Mouse (Mus musculus) brain, embryonic 14.5 days (tissue): ENCODE measurements at regions not wholly inside any gene's neighbourhood (a gene's known extent, or its start where the extent isn't known, plus 50 kb on each side); places are given as distances from the start of the nearest gene placed in this dataset.

Experiments used
- DNase-seq: peaks from one replicate; pipeline ENCODE4 v3.0.0-alpha.2; 2011; ENCODE audit warnings: low read depth
- CTCF ChIP-seq: fragments of 200-500 bp; IDR thresholded peaks from 2 replicates; pipeline ENCODE4 v1.5.1; 2012; ENCODE audit warnings: inconsistent platforms, mild to moderate bottlenecking, moderate library complexity, borderline replicate concordance; ENCODE audit not compliant: insufficient read depth, insufficient read length; ENCODE audit errors: extremely low read depth
- POLR2A ChIP-seq: fragments of 200-500 bp; IDR thresholded peaks from 2 replicates; pipeline ENCODE4 v1.6.1; 2012; ENCODE audit warnings: mild to moderate bottlenecking, inconsistent platforms, borderline replicate concordance; ENCODE audit not compliant: poor library complexity, insufficient read depth, insufficient read length, severe bottlenecking; ENCODE audit errors: extremely low read depth

DNA sequence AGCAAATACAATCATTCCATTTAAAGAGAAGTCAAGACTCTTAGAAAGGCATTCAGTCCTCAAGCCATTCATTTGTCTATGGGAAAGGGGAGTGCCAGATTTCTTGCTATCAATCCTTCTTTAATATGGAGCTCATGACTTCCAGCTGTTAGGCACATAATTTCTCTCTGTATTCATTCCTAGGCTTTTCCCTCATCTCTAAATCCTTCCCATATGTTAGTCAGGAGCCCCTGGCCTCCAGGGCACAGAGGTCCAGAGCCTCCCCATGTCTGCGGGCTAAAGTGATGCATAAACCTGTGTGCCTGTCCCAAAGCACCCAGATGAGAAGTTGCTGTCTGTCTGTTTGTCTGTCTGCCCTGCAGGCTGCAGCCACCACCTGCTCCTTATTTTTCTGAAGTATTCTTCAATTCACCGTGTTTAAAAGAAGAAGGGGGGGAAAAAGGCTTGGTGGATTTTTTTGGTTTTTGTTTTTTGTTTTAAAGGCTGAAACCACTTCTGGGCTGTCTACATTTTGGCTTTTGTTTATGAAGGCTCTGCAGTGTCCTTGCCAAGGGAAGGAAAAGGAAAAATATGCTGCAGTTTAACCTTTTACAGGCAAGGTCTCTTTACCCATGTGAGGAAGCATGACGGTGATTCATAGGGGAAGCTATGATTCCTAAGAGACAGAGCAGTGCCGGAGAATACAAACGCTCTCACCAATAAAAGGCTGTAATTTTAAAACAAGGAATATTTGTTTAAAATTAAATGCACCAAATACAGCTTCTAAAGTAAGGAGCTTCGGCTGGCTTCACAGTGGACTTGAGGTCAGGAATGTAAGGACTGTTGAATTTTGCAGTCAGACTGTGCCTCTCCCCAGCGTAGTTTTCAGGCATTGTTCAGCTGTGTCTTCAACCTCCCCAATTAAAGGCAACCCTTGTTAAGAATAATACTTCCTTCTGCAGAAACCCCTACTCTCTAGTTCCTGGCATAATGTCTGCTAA lies 379.0 kb downstream of the Atp23 start:
- DNase-seq, result peak; percentile 16
- TF ChIP-seq CTCF (no peak), POLR2A (no peak)

DNA sequence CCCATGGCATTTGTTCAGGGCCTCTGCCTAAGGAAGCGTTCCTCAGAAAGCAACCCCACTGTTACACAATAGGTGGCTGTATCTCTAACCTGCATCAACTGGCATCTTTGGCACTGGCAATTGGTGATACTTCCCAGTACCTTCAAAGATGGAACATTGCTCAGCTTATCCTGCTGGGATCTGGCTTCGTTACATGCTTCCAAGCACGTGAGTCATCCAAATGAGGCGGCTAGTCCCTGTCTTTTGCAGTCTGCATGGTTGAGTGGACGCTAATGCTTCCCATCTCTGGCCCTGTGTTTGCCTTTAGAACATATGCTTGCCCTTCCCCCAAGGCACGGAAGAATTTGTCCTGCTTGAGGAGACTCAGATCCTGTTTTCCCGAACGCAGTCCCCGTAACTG lies 380.2 kb downstream of the Atp23 start:
- no peak for TF ChIP-seq CTCF
- TF ChIP-seq POLR2A, result no peak
- peak; percentile 39 for DNase-seq

DNA sequence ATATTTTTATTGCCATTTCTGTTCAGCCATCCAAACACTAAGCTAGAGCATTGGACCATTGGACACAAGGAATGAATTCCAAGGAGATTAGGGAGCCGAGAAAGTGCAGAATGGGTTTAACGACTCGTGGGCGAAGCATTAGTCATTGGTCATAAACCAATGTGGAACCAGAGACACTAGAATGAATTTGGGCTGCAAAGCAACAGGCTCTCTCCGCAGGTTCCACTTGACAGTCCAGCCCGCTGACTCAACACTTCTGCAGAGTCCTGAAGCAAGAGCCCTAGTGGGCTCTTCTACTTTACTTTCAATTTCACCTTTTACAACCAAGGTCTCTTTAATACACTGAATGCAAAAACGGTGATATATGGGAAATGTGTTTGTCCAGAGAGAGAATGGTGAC lies 388.0 kb downstream of the Atp23 start:
- no peak for TF ChIP-seq POLR2A
- TF ChIP-seq CTCF, result no peak
- no peak for DNase-seq

DNA sequence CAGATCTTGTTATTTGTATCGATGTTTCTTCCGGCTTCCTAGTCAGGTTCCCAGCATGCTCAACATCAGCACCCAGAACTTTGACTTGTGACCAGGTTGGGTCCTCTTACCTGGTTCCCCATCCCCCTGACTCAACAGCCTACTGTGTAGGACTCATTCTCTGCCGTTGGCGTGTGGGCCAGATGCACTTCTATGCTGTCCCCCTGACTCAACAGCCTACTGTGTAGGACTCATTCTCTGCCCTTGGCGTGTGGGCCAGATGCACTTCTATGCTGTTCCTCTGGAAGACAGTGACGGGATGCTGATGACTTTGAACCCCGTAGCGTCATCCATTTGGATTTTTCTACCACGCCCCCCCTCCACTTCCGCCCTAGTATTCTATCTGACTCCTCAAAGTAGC lies 389.6 kb downstream of the Atp23 start:
- no peak for TF ChIP-seq POLR2A
- TF ChIP-seq CTCF, result no peak

DNA sequence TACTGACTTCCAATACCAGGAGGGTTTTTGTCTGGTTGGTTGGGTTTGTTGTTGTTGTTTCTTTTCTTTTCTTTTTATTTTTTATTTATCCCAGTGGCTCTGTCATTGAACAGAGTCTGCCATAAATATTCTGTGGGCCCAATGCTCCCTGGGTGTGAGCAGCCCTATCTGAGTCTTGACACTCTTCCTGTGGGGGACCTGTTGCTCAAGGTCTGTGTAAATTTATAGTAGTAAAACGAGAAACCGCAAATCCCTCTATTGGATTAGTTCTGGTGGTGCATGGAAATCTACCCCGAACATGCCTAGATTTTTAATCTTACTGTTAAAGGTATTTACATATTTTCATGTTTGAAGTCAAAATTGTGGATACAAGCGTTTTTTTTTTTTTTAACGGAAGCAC lies 395.2 kb downstream of the Atp23 start:
- TF ChIP-seq POLR2A (no peak), CTCF (no peak)
- no peak for DNase-seq

More for the DNA sequence above, 389.6 kb downstream of the Atp23 start:
- no peak for DNase-seq

DNA sequence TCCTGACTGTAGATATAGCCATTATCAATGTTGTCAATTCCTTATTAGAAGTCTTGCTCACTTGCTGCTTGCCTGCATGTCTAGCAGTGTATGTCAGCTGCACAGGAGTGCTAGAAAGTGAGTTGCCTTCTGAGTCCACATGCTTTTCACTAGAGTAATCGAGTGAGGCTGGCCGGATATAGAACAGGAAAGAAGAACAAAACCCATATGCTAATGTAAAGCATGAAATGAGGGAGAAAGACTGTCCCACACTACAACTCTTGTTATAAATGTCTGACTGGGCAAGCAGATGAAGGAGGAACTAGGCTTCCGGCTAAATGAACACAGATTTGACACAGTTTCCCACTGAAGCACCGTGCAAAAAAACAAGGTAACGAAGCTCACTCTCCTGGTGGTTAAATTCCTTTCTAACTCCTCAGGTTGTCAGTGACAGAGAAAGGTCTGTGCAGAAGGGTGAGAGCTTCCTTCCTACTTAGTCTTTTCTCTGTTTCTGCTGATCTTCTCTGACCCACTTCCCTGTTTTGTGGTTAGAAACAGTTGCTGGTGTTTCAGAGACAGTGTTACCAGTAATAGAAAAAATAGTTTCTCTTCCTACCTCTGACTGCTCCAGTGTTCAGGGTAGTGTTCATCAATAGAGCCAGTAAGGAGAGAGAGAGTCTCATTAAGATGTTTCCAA lies 399.0 kb downstream of the Atp23 start:
- no peak for DNase-seq
- TF ChIP-seq POLR2A (no peak), CTCF (no peak)

DNA sequence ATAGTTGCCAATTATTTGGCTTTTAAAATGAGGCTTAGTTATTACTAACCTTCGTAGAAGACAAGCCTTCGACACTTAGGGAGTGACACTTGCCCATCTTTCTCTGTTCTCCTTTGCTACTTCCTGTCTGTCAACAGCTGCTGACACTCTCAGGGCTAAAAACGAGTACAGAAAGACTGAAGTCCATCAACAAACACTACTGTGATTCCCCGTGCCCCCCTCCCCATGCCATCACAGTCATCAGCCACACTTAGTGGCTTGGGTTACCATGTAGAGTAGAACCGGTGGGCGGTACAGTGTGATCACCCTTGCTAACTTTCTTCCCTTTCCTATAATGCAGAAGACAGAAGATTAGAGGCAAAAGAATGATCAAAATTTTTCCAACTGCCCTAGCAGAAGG lies 402.4 kb downstream of the Atp23 start:
- DNase-seq, result no peak
- no peak for TF ChIP-seq POLR2A
- no peak for TF ChIP-seq CTCF

DNA sequence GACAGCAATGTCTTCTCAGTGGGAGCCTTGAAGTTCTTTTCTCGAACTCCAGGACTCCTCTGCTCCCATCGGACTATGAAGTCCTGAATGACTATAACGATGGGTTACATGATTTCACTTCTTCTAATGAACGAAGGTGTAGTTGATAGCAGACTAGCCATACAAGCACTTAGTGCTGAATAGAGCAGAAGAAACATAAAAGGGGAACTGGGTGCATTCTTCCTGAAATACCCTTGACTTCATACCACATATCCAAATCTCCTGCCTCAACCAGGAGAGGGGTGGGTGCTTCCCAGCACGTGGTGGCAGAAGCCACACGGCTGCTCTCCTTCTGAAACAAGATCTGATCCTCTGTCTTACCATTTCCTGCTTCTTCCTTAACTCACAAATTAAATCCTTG lies 407.4 kb downstream of the Atp23 start:
- no peak for TF ChIP-seq POLR2A
- TF ChIP-seq CTCF, result no peak
- DNase-seq, result no peak

DNA sequence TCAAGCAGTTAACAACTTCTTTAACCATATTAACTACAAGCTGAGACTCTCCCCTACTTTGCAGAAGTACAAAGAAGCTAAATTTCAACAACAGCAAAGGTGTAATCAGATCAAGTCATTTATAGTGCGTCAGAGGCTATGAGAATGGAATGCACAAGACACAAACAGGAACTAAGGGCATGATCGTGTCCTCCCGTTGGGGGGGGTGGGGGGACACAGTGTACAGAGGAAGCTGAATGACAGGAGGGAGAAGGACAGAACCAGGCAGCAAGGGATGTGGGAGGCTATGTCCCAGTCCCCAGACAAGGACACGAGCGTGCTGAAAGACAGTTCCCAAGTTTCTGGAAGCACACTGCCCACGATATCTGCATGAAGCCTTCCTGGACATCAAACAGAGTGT lies 408.9 kb downstream of the Atp23 start:
- TF ChIP-seq POLR2A, result no peak
- no peak for TF ChIP-seq CTCF
- no peak for DNase-seq

DNA sequence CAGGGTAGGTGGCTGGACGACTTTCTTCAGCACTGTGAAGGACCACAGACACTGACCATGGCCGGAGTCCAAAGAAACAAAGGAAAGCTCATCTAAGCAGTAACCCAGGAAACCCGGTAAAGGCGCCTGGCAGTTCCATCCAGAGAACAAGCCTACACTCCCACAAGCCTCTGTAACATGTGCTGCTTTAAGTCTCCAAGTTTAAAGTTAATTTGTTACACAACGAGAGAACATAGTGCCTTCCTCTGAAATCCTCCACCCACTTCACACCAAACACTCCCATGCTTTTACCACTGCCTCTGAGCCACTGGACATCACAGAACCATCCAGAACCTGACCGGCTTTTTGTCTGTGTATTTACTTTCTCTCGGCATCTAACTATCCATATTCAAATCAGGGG lies 416.0 kb downstream of the Atp23 start:
- TF ChIP-seq POLR2A (no peak), CTCF (no peak)

DNA sequence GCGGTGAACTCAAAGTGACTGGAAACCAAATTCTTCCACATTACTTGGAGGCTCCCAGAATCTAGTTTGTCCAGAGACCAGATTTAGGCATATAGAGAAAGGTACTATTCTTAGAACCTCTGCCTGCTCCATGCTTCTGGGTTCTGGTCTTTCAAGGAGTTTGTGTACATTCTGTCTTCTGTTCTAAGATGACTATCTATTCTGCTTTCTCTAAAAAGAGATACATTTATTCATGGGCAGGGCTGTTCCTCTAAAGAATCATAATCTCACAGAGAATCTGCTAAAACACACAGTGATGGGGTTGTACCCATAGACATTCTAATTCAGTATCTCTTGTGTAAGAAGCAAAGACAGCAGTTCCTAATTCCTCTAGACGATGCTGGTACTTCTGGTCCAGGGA lies 417.7 kb downstream of the Atp23 start:
- DNase-seq, result no peak
- no peak for TF ChIP-seq POLR2A
- TF ChIP-seq CTCF, result no peak

More for the DNA sequence above, 416.0 kb downstream of the Atp23 start:
- no peak for DNase-seq

DNA sequence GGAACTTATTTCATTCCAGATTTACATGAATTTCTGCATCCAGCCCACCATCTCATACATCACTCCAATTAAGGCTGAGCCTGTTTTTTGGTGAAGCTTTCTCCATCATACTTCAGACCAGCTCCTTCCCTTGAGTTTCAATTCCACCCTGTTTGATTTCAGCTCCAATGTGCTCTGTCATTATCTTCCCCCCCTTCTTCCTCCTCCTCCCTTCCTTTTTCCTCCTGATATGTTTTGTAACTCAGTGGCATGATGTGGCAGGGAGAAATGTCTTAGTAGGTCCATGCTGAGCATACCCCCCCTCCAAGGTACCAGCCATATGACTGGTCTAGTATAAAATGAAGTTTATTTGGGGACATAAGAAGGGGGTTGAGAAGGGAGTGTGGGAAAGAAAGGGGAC lies 420.8 kb downstream of the Atp23 start:
- DNase-seq, result no peak

DNA sequence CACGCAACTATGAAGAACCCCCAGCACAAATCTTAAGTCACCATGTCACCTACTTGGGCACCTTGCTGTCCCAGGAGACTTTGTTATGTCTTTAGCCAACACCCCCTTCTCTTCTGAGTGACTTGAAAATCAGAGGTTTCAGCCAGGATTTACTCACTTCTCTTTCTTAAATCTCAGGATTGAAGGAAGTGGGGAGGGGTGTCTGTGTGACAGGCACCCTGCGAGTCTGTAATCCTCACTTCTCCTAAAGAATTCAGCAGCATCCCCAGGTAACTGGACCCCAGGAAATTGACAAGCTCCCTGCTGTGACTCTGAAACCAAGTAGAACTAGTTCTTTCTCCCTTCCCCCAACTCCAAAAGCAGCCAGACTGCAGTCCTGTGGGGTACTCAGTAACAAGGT lies 421.4 kb downstream of the Atp23 start:
- no peak for DNase-seq
- TF ChIP-seq CTCF, result no peak
- no peak for TF ChIP-seq POLR2A

More for the DNA sequence above, 420.8 kb downstream of the Atp23 start:
- TF ChIP-seq POLR2A (no peak), CTCF (no peak)
